Mouse (Mus musculus) intestine, embryonic 14.5 days (tissue): ENCODE data around the gene Pum1. TPM values are rescaled to one million over a fixed set of nuclear protein-coding genes. Genes with fewer than 3 reads are reported as not detected.

Experiments
- ATAC-seq: fragments of 200-750 bp; cut with Nextera tagmentation; replicated peaks from 2 replicates; pipeline ENCODE4 v1.8.0; 2017; ENCODE audit warnings: low read depth, moderate number of reproducible peaks, moderate TSS enrichment, moderate library complexity; ENCODE audit not compliant: low FRiP score, low TSS enrichment
- DNase-seq: peaks from one replicate; pipeline ENCODE4 v3.0.0-alpha.2; 2018; ENCODE audit warnings: low spot score
- H3K27ac ChIP-seq: fragments of 300-500 bp; sonication (generic); 2 replicates; pipeline ENCODE4 v1.5.1; 2014; ENCODE audit warnings: low read depth, mild to moderate bottlenecking, control low read depth
- H3K27me3 ChIP-seq: fragments of 300-500 bp; sonication (generic); replicated peaks from 2 replicates; pipeline ENCODE4 v1.6.1; 2014; ENCODE audit warnings: low read length, control low read depth; ENCODE audit not compliant: control insufficient read depth, insufficient read depth
- H3K36me3 ChIP-seq: fragments of 300-500 bp; sonication (generic); 2 replicates; pipeline ENCODE4 v1.6.1; 2014; ENCODE audit warnings: low read length, control low read depth; ENCODE audit not compliant: control insufficient read depth, insufficient read depth
- H3K4me1 ChIP-seq: fragments of 300-500 bp; sonication (generic); replicated peaks from 2 replicates; pipeline ENCODE4 v1.6.1; 2014; ENCODE audit warnings: low read length, control low read depth, mixed read lengths; ENCODE audit not compliant: control insufficient read depth, insufficient read depth
- H3K4me2 ChIP-seq: fragments of 300-500 bp; sonication (generic); 2 replicates; pipeline ENCODE4 v1.6.1; 2014; ENCODE audit warnings: low read length
- H3K4me3 ChIP-seq: fragments of 300-500 bp; sonication (generic); 2 replicates; pipeline ENCODE4 v1.5.1; 2014; ENCODE audit warnings: low read depth, low read length, control low read depth, mixed read lengths
- H3K9ac ChIP-seq: fragments of 300-500 bp; sonication (generic); 2 replicates; pipeline ENCODE4 v1.6.1; 2014; ENCODE audit warnings: mild to moderate bottlenecking, low read length
- H3K9me3 ChIP-seq: fragments of 300-500 bp; sonication (generic); 2 replicates; pipeline ENCODE4 v1.6.1; 2016; ENCODE audit warnings: low read length, control low read depth; ENCODE audit not compliant: control insufficient read depth
- WGBS: fragments of 180-500 bp; shearing (Covaris S2); extraction: QIAGEN DNeasy Blood & Tissue Kit; methylation state at CpG from one replicate; pipeline ENCODE4 v1.1.7; 2014; 5-methylcytosine and 5-hydroxymethylcytosine counted together
- polyA plus RNA-seq: library from polyadenylated mRNA; unstranded; fragments of >200 nt; fragmentation: Nextera tagmentation; extraction: Ambion mirVana; gene quantifications from 2 replicates; pipeline ENCODE4 v1.2.1, GENCODE M21; 2014

The Pum1 gene
- polyA plus RNA-seq, 1 experiment from 2014 or later, result 91.7 TPM

DNA sequence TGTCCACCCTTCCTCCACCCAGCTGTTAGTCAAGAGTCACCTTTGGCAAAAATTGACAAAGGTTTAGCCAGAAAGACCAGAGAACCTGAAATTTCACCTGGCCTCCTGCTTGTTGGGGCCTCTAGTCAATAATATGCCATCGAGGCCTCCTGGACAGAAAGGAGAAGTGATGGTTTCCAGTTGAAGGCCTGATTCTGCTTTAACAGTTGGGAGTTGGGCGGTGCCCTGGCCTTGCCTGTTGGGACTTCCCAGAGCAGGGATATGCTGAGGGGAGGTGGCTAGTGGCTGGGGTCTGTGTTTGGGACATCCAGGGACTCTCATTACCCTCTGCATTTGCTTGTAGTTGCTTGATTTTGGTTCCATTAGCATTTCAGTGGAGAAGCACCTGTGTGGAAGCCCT is 119.4 kb downstream of the Pum1 start:
- Histone ChIP-seq H3K36me3 (peaks cover 46% of the 10 kb centered on the region), H3K4me1 (no peaks in the 10 kb centered on the region), H3K27me3 (no peaks in the 10 kb centered on the region), H3K9me3 (no peaks in the 10 kb centered on the region), H3K9ac (no peak overlapping the region), H3K4me3 (no peak overlapping the region), H3K4me2 (no peak overlapping the region), H3K27ac (no peak overlapping the region)
- DNase-seq (no peak), ATAC-seq (no peak)
- WGBS, result 95% methylated on average over 2 of the region's 2 CpGs

DNA sequence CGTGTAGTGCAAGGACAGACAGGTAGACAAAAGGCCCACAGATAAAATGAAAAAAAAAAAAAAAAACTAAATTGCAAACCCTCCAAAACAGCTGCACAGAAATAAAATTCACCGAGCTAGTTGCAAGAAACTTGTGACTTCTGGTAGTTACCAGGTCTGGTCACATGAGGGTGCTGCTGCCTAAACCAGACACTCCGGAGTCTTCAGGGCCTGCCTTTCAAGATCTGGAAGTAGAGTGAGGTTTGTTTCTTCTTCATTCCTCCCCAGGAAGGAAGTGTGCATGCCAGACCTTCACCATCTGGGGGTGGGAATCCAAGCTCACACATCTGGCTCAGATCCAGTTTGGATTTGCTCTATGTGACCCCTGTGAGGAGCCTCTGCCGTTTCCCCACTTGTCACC is 121.6 kb downstream of the Pum1 start:
- WGBS, result 29% methylated on average over 4 of the region's 4 CpGs
- Histone ChIP-seq H3K4me1 (no peaks in the 10 kb centered on the region), H3K4me2 (no peak overlapping the region), H3K4me3 (no peak overlapping the region), H3K9ac (no peak overlapping the region), H3K36me3 (peaks cover 27% of the 10 kb centered on the region), H3K27ac (no peak overlapping the region), H3K9me3 (no peaks in the 10 kb centered on the region), H3K27me3 (no peaks in the 10 kb centered on the region)
- peak; percentile 83 for DNase-seq
- no peak for ATAC-seq

- no peaks in the 10 kb centered on the region for H3K36me3 ChIP-seq
- no peaks in the 10 kb centered on the region for H3K27me3 ChIP-seq
- no peak overlapping the region for H3K9ac ChIP-seq
- no peak overlapping the region for H3K4me2 ChIP-seq
- H3K27ac ChIP-seq, result no peak overlapping the region
- H3K9me3 ChIP-seq, result no peaks in the 10 kb centered on the region
- no peak overlapping the region for H3K4me3 ChIP-seq
- peaks cover 2% of the 10 kb centered on the region; the same call in 1 of the 2 replicates for H3K4me1 ChIP-seq
- WGBS, result 75% methylated on average over 5 of the region's 5 CpGs
- DNase-seq, result no peak
- no peak for ATAC-seq
These were observed 124.4 kb downstream of the Pum1 start for GRCm38 (mm10) chr4:130787530-130787929.

- Histone ChIP-seq H3K27ac (no peak overlapping the region), H3K4me2 (no peak overlapping the region), H3K9ac (no peak overlapping the region), H3K36me3 (no peaks in the 10 kb centered on the region), H3K27me3 (no peaks in the 10 kb centered on the region), H3K9me3 (no peaks in the 10 kb centered on the region), H3K4me1 (peaks cover 13% of the 10 kb centered on the region; the same call in 1 of the 2 replicates), H3K4me3 (no peak overlapping the region)
- ATAC-seq, result peak; percentile 29; the same call in 1 of the 2 replicates
- 11% methylated on average over 6 of the region's 6 CpGs for whole genome bisulfite sequencing
- DNase-seq, result peak; percentile 96
These were observed 127.1 kb downstream of the Pum1 start for GRCm38 (mm10) chr4:130790180-130790579.

GRCm38 (mm10) chr4:130791811-130792375 is 128.8 kb downstream of the Pum1 start:
- Histone ChIP-seq H3K27me3 (no peaks in the 10 kb centered on the region), H3K4me2 (peak overlapping the region; percentile 93), H3K27ac (no peak overlapping the region), H3K9me3 (no peaks in the 10 kb centered on the region), H3K36me3 (no peaks in the 10 kb centered on the region), H3K9ac (peak overlapping the region; percentile 93), H3K4me3 (peak overlapping the region; percentile 82), H3K4me1 (peaks cover 14% of the 10 kb centered on the region)
- 7% methylated on average over 13 of the region's 19 CpGs for WGBS
- peak; percentile 76 for DNase-seq
- ATAC-seq, result peak; percentile 13; the same call in 1 of the 2 replicates

DNA sequence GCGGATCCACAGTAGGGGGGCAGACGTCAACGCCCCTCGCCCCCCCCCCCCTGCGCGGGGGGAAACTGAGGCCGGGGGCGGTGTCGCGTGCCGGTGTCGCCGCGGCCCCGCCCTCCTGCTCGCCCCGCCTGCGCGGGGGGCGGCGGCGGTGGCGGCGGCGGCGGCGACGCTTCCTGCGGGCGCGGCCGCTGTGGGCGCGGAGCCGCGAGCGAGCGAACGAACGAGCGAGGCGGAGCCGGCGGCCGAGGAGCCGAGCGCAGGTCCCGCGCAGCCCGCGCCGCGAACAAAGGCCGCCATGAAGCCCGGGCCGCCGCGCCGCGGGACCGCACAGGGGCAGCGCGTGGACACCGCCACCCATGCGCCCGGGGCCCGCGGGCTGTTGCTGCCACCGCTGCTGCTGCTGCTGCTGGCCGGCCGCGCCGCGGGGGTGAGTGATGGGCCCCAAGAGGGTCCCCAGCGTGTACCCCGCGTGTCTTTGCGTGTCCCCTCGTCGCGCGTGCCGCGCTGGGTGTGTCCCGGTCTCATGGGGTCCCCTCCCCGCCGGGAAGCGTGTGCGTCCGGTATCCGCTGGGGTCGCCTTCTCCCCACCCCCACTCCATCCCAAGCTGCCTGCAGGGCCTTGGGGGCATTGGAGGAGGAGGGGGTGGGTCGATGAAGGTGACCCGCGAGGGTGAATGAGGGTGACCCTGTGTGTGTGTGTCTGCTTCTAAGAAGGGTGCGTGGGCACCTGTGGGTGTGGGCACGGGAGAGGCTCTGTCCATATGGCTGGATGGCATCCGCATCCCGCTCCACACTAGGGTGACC is 129.5 kb downstream of the Pum1 start, which contains the start of gene Sdc3:
TSS of gene Sdc3 (plus strand) at position 162 of the 804 bp plus-strand sequence.
- Histone ChIP-seq H3K4me2 (peak within 1 kb of the TSS; percentile 93), H3K27ac (0 out of 2 replicates have a peak within 1 kb of the TSS, but pooled peaks have one; percentile 17), H3K9me3 (no peaks in the 10 kb centered on the region), H3K4me3 (peak within 1 kb of the TSS; percentile 82), H3K27me3 (no peaks in the 10 kb centered on the region), H3K4me1 (peaks cover 21% of the 10 kb centered on the region), H3K36me3 (no peaks in the 10 kb centered on the region), H3K9ac (peak within 1 kb of the TSS; percentile 93)
- peak; percentile 52 for ATAC-seq
- 4% methylated on average over 54 of the region's 99 CpGs for WGBS
- DNase-seq, result no peak

DNA sequence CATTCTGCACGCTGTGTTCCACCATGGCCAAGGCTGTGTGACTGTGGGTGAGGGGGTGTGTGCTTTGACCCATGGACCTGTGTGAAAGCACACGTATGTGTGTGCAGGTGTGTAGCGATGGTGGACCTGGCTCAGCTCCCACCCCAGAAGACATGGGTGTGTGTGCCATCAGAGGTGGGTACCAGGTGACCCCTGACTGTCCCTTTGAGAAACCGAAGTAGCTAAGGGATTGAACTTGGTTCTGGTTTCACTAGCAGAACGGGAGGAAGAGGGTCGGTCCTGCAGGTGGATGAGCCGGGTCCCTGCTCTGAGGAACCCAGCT is 130.0 kb downstream of the Pum1 start:
- Histone ChIP-seq H3K9me3 (no peaks in the 10 kb centered on the region), H3K4me2 (peak overlapping the region; percentile 93), H3K36me3 (no peaks in the 10 kb centered on the region), H3K27me3 (no peaks in the 10 kb centered on the region), H3K4me1 (peaks cover 27% of the 10 kb centered on the region), H3K4me3 (peak overlapping the region; percentile 82), H3K9ac (peak overlapping the region; percentile 93), H3K27ac (no peak overlapping the region)
- DNase-seq (no peak), ATAC-seq (no peak)
- WGBS, result 46% methylated on average over 7 of the region's 7 CpGs

GRCm38 (mm10) chr4:130794771-130795170 is 131.7 kb downstream of the Pum1 start:
- Histone ChIP-seq H3K9ac (no peak overlapping the region), H3K27me3 (no peaks in the 10 kb centered on the region), H3K36me3 (no peaks in the 10 kb centered on the region), H3K27ac (no peak overlapping the region), H3K9me3 (no peaks in the 10 kb centered on the region), H3K4me2 (no peak overlapping the region), H3K4me3 (no peak overlapping the region), H3K4me1 (peaks cover 43% of the 10 kb centered on the region)
- no peak for ATAC-seq
- WGBS, result 39% methylated on average over 4 of the region's 4 CpGs
- no peak for DNase-seq
